Mouse (Mus musculus) liver, embryonic 15.5 days (tissue): Measurements from ENCODE around the gene Psmb7. TPM values are rescaled to one million over a fixed set of nuclear protein-coding genes. Genes with fewer than 3 reads are reported as not detected.

Experiments
- ATAC-seq: fragments of 200-750 bp; cut with Nextera tagmentation; 2 replicates; pipeline ENCODE4 v1.8.0; 2017; ENCODE audit warnings: moderate number of reproducible peaks, mild to moderate bottlenecking, moderate library complexity; ENCODE audit not compliant: insufficient read depth
- H3K27ac ChIP-seq: fragments of 300-500 bp; sonication (generic); replicated peaks from 2 replicates; pipeline ENCODE4 v1.5.1; 2015; ENCODE audit warnings: mild to moderate bottlenecking, inconsistent platforms
- H3K27me3 ChIP-seq: fragments of 300-500 bp; sonication (generic); 2 replicates; pipeline ENCODE4 v1.6.1; 2015; ENCODE audit warnings: mild to moderate bottlenecking, inconsistent platforms
- H3K36me3 ChIP-seq: fragments of 300-500 bp; sonication (generic); replicated peaks from 2 replicates; pipeline ENCODE4 v1.6.1; 2015; ENCODE audit warnings: moderate library complexity, mild to moderate bottlenecking, inconsistent platforms
- H3K4me1 ChIP-seq: fragments of 300-500 bp; sonication (generic); replicated peaks from 2 replicates; pipeline ENCODE4 v1.6.1; 2015; ENCODE audit warnings: inconsistent platforms
- H3K4me2 ChIP-seq: fragments of 300-500 bp; sonication (generic); 2 replicates; pipeline ENCODE4 v1.6.1; 2015; ENCODE audit warnings: moderate library complexity, mild to moderate bottlenecking, inconsistent platforms
- H3K4me3 ChIP-seq: fragments of 300-500 bp; sonication (generic); replicated peaks from 2 replicates; pipeline ENCODE4 v1.5.1; 2015; ENCODE audit warnings: mild to moderate bottlenecking, inconsistent platforms
- H3K9ac ChIP-seq: fragments of 300-500 bp; sonication (generic); 2 replicates; pipeline ENCODE4 v1.6.1; 2015; ENCODE audit warnings: moderate library complexity, mild to moderate bottlenecking, inconsistent platforms
- H3K9me3 ChIP-seq: fragments of 300-500 bp; sonication (generic); replicated peaks from 2 replicates; pipeline ENCODE4 v1.6.1; 2016; ENCODE audit warnings: inconsistent platforms
- WGBS: fragments of 180-500 bp; shearing (Covaris S2); methylation state at CpG from one replicate; pipeline ENCODE4 v1.1.7; 2015; ENCODE audit warnings: mixed read lengths; ENCODE audit not compliant: insufficient replicate concordance; 5-methylcytosine and 5-hydroxymethylcytosine counted together
- microRNA-seq: library from miRNA; unstranded; fragments of <30 nt; microRNA quantifications from one replicate; pipeline ENCODE4, GENCODE M21; 2016
- polyA plus RNA-seq: library from polyadenylated mRNA; unstranded; fragments of >200 nt; fragmentation: Nextera tagmentation; extraction: Ambion mirVana; gene quantifications from 2 replicates; pipeline ENCODE4 v1.2.1, GENCODE M21; 2015

Gene Psmb7
- polyA plus RNA-seq, 1 experiment from 2014 or later: 154 TPM

- no peaks in the 10 kb centered on the region for H3K9me3 ChIP-seq
- no peak overlapping the region for H3K4me2 ChIP-seq
- no peak overlapping the region for H3K9ac ChIP-seq
- H3K4me3 ChIP-seq: no peak overlapping the region
- H3K27me3 ChIP-seq: no peaks in the 10 kb centered on the region
- no peak for ATAC-seq
- no peak overlapping the region for H3K27ac ChIP-seq
- H3K36me3 ChIP-seq: no peaks in the 10 kb centered on the region
- peaks cover 75% of the 10 kb centered on the region for H3K4me1 ChIP-seq
Measured at GRCm38 (mm10) chr2:38544341-38544740, 99.5 kb downstream of the Psmb7 start.

GRCm38 (mm10) chr2:38543158-38543557 is 100.7 kb downstream of the Psmb7 start:
- ATAC-seq: no peak
- Histone ChIP-seq H3K36me3 (no peaks in the 10 kb centered on the region), H3K9me3 (no peaks in the 10 kb centered on the region), H3K4me3 (no peak overlapping the region), H3K9ac (no peak overlapping the region), H3K27ac (no peak overlapping the region), H3K4me2 (no peak overlapping the region), H3K27me3 (no peaks in the 10 kb centered on the region), H3K4me1 (peaks cover 83% of the 10 kb centered on the region)
- 38% methylated on average over 2 of the region's 2 CpGs for WGBS

- no peak overlapping the region for H3K9ac ChIP-seq
- no peaks in the 10 kb centered on the region for H3K9me3 ChIP-seq
- H3K36me3 ChIP-seq: no peaks in the 10 kb centered on the region
- peaks cover 91% of the 10 kb centered on the region for H3K4me1 ChIP-seq
- no peak for ATAC-seq
- H3K4me2 ChIP-seq: no peak overlapping the region
- H3K27ac ChIP-seq: no peak overlapping the region
- no peaks in the 10 kb centered on the region for H3K27me3 ChIP-seq
- 15% methylated on average over 1 of the region's 1 CpGs for WGBS
- no peak overlapping the region for H3K4me3 ChIP-seq
Measured at GRCm38 (mm10) chr2:38542366-38542765, 101.5 kb downstream of the Psmb7 start.

GRCm38 (mm10) chr2:38541570-38541969 is 102.3 kb downstream of the Psmb7 start:
- Histone ChIP-seq H3K9me3 (no peaks in the 10 kb centered on the region), H3K27me3 (no peaks in the 10 kb centered on the region), H3K4me3 (no peak overlapping the region), H3K4me1 (peaks cover 91% of the 10 kb centered on the region), H3K9ac (no peak overlapping the region), H3K4me2 (no peak overlapping the region), H3K36me3 (no peaks in the 10 kb centered on the region), H3K27ac (no peak overlapping the region)
- no peak for ATAC-seq
- 62% methylated on average over 1 of the region's 1 CpGs for WGBS

GRCm38 (mm10) chr2:38541101-38541500 is 102.8 kb downstream of the Psmb7 start:
- Histone ChIP-seq H3K36me3 (no peaks in the 10 kb centered on the region), H3K4me2 (no peak overlapping the region), H3K9me3 (no peaks in the 10 kb centered on the region), H3K27ac (no peak overlapping the region), H3K9ac (no peak overlapping the region), H3K4me3 (no peak overlapping the region), H3K4me1 (peaks cover 93% of the 10 kb centered on the region), H3K27me3 (no peaks in the 10 kb centered on the region)
- no peak for ATAC-seq
- 57% methylated on average over 3 of the region's 3 CpGs for WGBS

- Histone ChIP-seq H3K4me2 (no peak overlapping the region), H3K9ac (no peak overlapping the region), H3K4me3 (no peak overlapping the region), H3K9me3 (no peaks in the 10 kb centered on the region), H3K36me3 (no peaks in the 10 kb centered on the region), H3K4me1 (peaks cover 93% of the 10 kb centered on the region), H3K27me3 (no peaks in the 10 kb centered on the region), H3K27ac (no peak overlapping the region)
- ATAC-seq: no peak
- 72% methylated on average over 6 of the region's 6 CpGs for WGBS
Measured at GRCm38 (mm10) chr2:38540666-38541065, 103.2 kb downstream of the Psmb7 start.

- peaks cover 94% of the 10 kb centered on the region for H3K4me1 ChIP-seq
Measured at GRCm38 (mm10) chr2:38539677-38540076, 104.2 kb downstream of the Psmb7 start.

More at GRCm38 (mm10) chr2:38539677-38540076, 104.2 kb downstream of the Psmb7 start:
- no peaks in the 10 kb centered on the region for H3K27me3 ChIP-seq
- ATAC-seq: no peak
- H3K9ac ChIP-seq: no peak overlapping the region
- 76% methylated on average over 9 of the region's 9 CpGs for WGBS
- no peaks in the 10 kb centered on the region for H3K9me3 ChIP-seq
- no peak overlapping the region for H3K27ac ChIP-seq
- H3K4me3 ChIP-seq: no peak overlapping the region
- H3K36me3 ChIP-seq: no peaks in the 10 kb centered on the region
- H3K4me2 ChIP-seq: no peak overlapping the region

Small RNA genes lying within 50 kb of the gene (microRNA-seq; reads per million reads assigned to microRNA genes)
- not detected for gene Gm27634

Other genes with a start within 250 kb of the Psmb7 start
- 36.2 and 37.3 TPM in 2 replicates for gene Nek6, start 132.4 kb downstream of the Psmb7 start, polyA plus RNA-seq
- gene Nr5a1, start 70.5 kb upstream of the Psmb7 start, polyA plus RNA-seq: 0.06 TPM in 1 of 2 replicates, not detected in the other